Mouse (Mus musculus): ENCODE measurements around the gene Dnah6.

DNA sequence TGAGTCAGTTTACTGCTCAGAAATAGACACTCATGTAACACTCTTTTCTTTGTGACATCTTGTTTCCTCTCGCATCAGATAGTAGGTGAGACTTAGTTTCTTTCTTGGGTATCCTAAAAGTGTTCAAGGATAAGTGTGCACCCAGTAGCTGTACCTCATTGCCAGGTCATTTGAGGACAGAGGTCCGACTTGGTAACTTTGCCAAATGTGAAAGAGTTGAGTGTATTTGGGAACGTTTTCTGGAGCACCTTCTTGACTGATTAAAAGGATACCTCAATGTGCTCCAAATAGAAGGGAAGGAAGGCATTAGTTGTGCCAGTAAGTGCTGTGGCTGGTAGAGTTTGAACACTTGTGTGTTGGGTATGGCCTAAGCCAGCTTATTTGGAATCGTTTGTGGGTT lies 28.4 kb upstream of the Dnah6 start:
- TF ChIP-seq CTCF (IDR thresholded peaks at IDR 0.05; ENCODE audit: insufficient read depth, low read depth, low read length) = no peak
- TF ChIP-seq POLR2A (IDR thresholded peaks at IDR 0.05; ENCODE audit: insufficient read depth, low read depth, low read length) = no peak

All from olfactory bulb, adult 2 months (tissue).